Comparison of ENCODE assay signal across 10 mouse cellular contexts in genomic region chr11:84692638-84693037, GRCm38 (mm10).
DNase-seq lines count a peak whose midpoint lies in the region; ATAC-seq and TF ChIP-seq lines count a peak whose summit lies in the region.
"Had no signal": no experiment of that assay in that cellular context is flagged by ENCODE, and none has a peak within 500 bp of the region (broad histone marks: within the 10 kb centered on the region; RNA-seq: fewer than 3 reads in every experiment).

No protein-coding gene starts in this region.

- H3K4me3 ChIP-seq in lung, embryonic 14.5 days (ENCODE audit: low read depth, low read length): no peak overlapping the region
- no peak overlapping the region for H3K4me3 ChIP-seq in cerebellum, adult 2 months (replicated peaks; ENCODE audit: insufficient read depth, low read depth, low read length)
- H3K4me3 ChIP-seq: hindbrain, embryonic 15.5 days; left cerebral cortex, adult 2 months had no signal

- no peak for TF ChIP-seq POLR2A in cerebellum, adult 2 months (IDR thresholded peaks at IDR 0.05; ENCODE audit: borderline replicate concordance, insufficient read depth, low read length)

- H3K4me2 ChIP-seq in lung, embryonic 14.5 days: no peak overlapping the region
- H3K4me2 ChIP-seq: hindbrain, embryonic 15.5 days had no signal

- DNase-seq in adrenal gland, postnatal 10 days: peak; percentile 44
- DNase-seq in adrenal gland, adult 2 months: no peak
- peak; percentile 78 for DNase-seq in lung, embryonic 14.5 days
- DNase-seq in lung, adult 18-20 months: no peak
- peak; percentile 66 for DNase-seq in naive thymus-derived CD4-positive, alpha-beta T cell, adult 2 months (ENCODE audit: low read depth)
- DNase-seq in cerebellum, adult 9-11 months: no peak
- DNase-seq in cerebellum, adult 2 months: no peak

- no peak overlapping the region for H3K27ac ChIP-seq in lung, embryonic 14.5 days (ENCODE audit: low read depth)
- no peak overlapping the region for H3K27ac ChIP-seq in cerebellum, adult 2 months (ENCODE audit: insufficient read depth, low read length)
- H3K27ac ChIP-seq: hindbrain, embryonic 15.5 days; left cerebral cortex, adult 2 months had no signal

- no peaks in the 10 kb centered on the region for H3K9me3 ChIP-seq in lung, embryonic 14.5 days (ENCODE audit: low read depth, low read length)
- H3K9me3 ChIP-seq: hindbrain, embryonic 15.5 days had no signal

- 2% methylated on average over 8 of the region's 10 CpGs for WGBS in lung, embryonic 14.5 days
- WGBS in cerebellum, adult 2 months: 9% methylated on average over 10 of the region's 10 CpGs

- H3K36me3 ChIP-seq in lung, embryonic 14.5 days (ENCODE audit: insufficient read depth): no peaks in the 10 kb centered on the region
- H3K36me3 ChIP-seq: hindbrain, embryonic 15.5 days had no signal

- TF ChIP-seq CTCF in lung, embryonic 14.5 days (IDR thresholded peaks at IDR 0.05; ENCODE audit: low read depth): no peak
- no peak for TF ChIP-seq CTCF in cerebellum, adult 2 months (IDR thresholded peaks at IDR 0.05; ENCODE audit: borderline replicate concordance, insufficient read depth, low read depth, low read length)

- no peaks in the 10 kb centered on the region for H3K27me3 ChIP-seq in lung, embryonic 14.5 days (ENCODE audit: insufficient read depth, low read length)
- no peaks in the 10 kb centered on the region; the same call in 1 of the 2 replicates for H3K27me3 ChIP-seq in cerebellum, adult 2 months (ENCODE audit: control insufficient read depth, insufficient read depth, low read length)
- H3K27me3 ChIP-seq: hindbrain, embryonic 15.5 days had no signal

- no peaks in the 10 kb centered on the region for H3K4me1 ChIP-seq in lung, embryonic 14.5 days (ENCODE audit: insufficient read depth)
- H3K4me1 ChIP-seq in cerebellum, adult 2 months (ENCODE audit: control insufficient read depth, insufficient read depth, low read length): peaks cover 2% of the 10 kb centered on the region; the same call in 1 of the 2 replicates

- no peak overlapping the region for H3K9ac ChIP-seq in lung, embryonic 14.5 days
- H3K9ac ChIP-seq: hindbrain, embryonic 15.5 days had no signal

- peak; percentile 44; the same call in 1 of the 2 replicates for ATAC-seq in lung, embryonic 14.5 days (ENCODE audit: insufficient read depth)
- ATAC-seq in erythroid progenitor cell, adult 5-6 weeks (replicated peaks; ENCODE audit: low FRiP score, poor library complexity, severe bottlenecking): peak; percentile 44

Comparison
In these comparisons a context has a peak if more than half of its experiments do, and no peak if none do; other contexts are left out.
1. DNase-seq: peak in adrenal gland, postnatal 10 days (single experiment), lung, embryonic 14.5 days (single experiment) and naive thymus-derived CD4-positive, alpha-beta T cell, adult 2 months (single experiment); none in adrenal gland, adult 2 months (single experiment), lung, adult 18-20 months (0 of 2), cerebellum, adult 9-11 months (single experiment) and cerebellum, adult 2 months (0 of 2).